Mouse (Mus musculus) cerebellum, adult 2 months (tissue): ENCODE data around the gene Lpar5.

ENCODE experiments used
- CTCF ChIP-seq: fragments of 200-500 bp; IDR thresholded peaks from 2 replicates; pipeline ENCODE4 v1.5.1; 2011; ENCODE audit warnings: low read depth, mild to moderate bottlenecking, control low read depth, low read length, moderate library complexity, borderline replicate concordance; ENCODE audit not compliant: insufficient read depth
- POLR2A ChIP-seq: fragments of 200-500 bp; IDR thresholded peaks from 2 replicates; pipeline ENCODE4 v1.6.1; 2011; ENCODE audit warnings: low read length, control low read depth, borderline replicate concordance; ENCODE audit not compliant: insufficient read depth

DNA sequence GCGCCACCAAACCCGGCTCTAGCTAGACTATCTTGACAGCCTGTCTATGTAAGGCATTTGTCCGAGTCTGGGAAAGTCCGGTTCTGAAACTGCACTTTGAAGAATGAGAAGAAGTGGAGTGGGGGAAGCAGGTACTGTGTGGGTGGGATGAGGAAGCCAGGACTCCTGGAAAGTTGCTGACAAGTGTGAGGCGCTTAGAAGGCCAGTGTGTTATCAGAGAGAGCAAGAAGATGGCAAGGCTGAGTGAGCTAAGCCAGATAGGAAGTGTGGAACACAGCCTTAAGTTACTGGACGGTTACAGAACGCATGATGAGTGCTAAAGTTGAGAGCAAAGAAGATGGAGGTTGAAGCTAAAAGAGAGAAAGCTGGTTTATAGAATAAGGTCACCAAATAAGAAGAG is 25.6 kb upstream of the Lpar5 start:
- no peak for TF ChIP-seq CTCF
- no peak for TF ChIP-seq POLR2A
